Mouse (Mus musculus) cerebellum, adult 11-12 months (tissue): ENCODE results near the gene 2310033P09Rik.

Experiments
- DNase-seq: peaks from one replicate; pipeline ENCODE4 v3.0.0; 2022

Gene 2310033P09Rik

GRCm38 (mm10) chr11:59230144-59230760 lies 22.1 kb downstream of the 2310033P09Rik start:
- peak; percentile 57 for DNase-seq

- DNase-seq, result no peak
Measured at GRCm38 (mm10) chr11:59232797-59233196, 24.7 kb downstream of the 2310033P09Rik start.

DNA sequence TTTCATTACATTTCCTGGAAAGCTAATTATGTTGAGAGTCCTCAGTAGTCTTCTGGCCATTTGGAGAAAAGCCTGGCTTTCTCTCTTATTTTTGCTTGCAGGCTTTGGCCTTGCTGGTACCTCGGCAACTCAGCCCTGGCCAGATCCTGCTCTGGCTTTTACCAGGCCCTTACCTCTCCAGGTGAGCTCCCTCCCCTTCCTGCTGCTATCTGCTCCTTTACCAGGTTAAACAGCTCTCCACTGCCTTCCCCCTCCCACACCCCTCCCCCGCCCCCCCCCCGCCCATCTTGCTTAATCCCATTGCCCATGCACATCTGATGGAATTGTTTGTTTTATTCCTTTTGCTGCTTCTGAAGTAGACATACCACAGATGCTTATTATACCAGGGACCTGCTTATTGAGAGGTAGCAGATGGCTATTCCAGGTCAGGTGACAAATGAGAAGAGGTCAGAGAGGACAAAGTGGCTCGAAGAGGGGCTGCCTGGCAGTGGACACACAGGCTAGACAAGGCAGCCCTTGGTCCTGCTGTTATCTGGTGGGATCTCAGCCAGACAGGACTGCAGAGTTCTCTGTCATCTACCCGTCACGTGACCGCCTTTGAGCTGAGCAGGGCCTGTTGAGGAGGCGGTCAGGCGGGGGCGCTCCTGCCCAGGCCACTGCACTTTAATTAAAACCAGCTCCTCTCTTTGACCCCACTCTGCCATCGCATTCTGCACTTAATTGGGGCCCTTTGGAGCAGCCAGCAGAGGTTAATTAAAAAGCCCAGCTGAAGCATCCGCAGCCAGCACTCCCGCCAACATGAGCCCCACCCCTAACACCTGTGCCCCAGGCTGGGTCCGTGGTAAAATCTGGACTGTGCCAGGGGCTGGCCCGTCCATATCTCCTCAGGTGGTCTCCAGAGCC lies 30.7 kb downstream of the 2310033P09Rik start:
- peak; percentile 87 for DNase-seq

DNA sequence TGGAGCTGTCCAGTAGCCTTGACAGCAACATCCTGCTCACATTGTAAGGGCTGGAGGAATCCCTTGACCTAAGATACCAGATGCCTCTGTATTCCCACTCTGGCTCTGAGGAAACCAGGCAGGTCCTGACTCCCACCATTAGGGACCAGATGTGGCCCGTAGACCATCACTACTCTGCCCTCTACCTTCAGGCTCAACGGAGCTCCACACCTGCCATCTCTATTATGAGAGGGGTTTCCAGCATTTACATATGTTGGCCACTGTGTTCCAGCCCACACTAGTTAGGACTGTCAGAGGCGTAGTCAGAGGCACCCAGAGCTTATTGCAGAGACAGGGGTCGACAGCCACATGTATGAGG lies 31.3 kb downstream of the 2310033P09Rik start:
- no peak for DNase-seq

DNA sequence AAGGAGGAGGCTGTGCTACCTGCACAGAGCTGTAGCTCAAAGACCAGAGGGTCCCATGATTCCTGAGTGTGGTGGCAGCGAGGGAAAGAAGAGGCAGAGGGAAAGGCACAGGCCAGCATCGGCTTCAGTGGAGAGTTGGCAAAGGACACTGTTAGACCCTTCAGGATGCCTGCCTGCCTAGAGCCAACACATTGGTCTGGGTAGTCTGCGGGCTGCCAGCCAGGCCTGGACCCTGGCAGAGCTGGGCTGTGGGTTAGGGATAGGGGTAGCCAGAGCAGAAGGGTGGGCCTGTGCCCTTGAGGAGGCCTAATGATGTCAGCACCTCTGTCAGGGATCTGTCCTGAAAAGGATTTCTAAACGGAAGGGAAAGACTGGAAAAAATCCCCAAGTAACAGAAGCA lies 31.7 kb downstream of the 2310033P09Rik start:
- no peak for DNase-seq

- DNase-seq, result no peak
Measured at GRCm38 (mm10) chr11:59241841-59242240, 33.7 kb downstream of the 2310033P09Rik start.

DNA sequence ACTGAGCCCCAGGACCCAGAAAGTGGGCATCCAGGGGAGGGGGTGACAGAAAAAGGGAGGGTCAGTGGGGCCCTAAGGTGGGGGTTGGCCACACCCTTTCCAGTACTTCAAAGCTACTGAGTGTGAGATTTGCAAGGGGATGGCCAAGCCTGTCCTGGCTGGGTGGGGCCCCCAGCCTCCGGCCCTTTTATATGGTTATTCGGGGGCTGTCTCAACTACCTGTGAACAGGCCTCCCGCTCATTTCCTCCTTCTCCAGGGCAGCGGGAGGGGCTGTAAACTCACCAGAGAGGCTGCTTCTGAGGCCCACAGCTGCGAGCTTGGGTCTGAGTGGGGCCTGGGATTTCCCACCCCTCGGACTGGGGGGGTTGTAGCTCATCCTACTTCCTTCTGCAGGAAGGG lies 35.7 kb downstream of the 2310033P09Rik start:
- DNase-seq, result no peak

- DNase-seq, result no peak
Measured at GRCm38 (mm10) chr11:59248101-59248500, 40.0 kb downstream of the 2310033P09Rik start.

GRCm38 (mm10) chr11:59259647-59260046 lies 51.5 kb downstream of the 2310033P09Rik start:
- DNase-seq, result no peak
